Mouse (Mus musculus) kidney, adult 9 months (tissue): ENCODE data around the gene Doc2g.
A peak's percentile ranks its signal among the peaks of the same experiment; 100 is the strongest.

Source experiments
- DNase-seq: peaks from one replicate; pipeline ENCODE4 v3.0.0; 2022

The Doc2g gene

GRCm38 (mm10) chr19:4055216-4055946, 52.3 kb downstream of the Doc2g start:
- DNase-seq = peak; percentile 87

- DNase-seq = peak; percentile 78
Measured at GRCm38 (mm10) chr19:4055947-4056693, 53.0 kb downstream of the Doc2g start.
